Mouse (Mus musculus): Measurements from ENCODE around the gene Atp1a2. TPM values are rescaled to one million over a fixed set of nuclear protein-coding genes. Genes with fewer than 3 reads are reported as not detected.

Gene Atp1a2
- total RNA-seq, 1 experiment, result 0.31 TPM

DNA sequence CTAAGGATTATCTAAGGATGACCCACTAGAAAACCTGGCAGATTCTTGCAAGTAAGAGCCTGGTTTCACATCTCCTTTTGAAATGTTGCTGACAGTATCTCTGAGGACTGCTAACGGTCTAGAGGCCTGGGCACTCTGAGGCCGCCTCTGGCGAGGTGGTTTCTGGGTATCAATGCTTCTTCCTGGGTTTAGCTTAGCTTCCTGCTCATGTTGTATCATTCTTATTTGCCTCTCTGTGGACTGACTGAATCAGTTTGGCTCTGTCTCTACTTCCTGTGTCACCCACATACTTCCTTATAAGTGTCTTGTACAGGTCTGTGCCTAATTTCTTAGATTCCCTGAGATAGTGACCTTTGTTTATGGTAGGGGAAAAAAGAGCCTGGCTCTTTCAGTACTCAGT lies 20.7 kb downstream of the Atp1a2 start:
- peaks cover 0 to 8% of the 10 kb centered on the region in 2 experiments; a peak in 1 of 4 replicates for H3K4me1 ChIP-seq (ENCODE audit: control insufficient read depth in 2 of 2, insufficient read depth in 2 of 2, low read length in 2 of 2, poor library complexity in 1 of 2)
- TF ChIP-seq HCFC1 (IDR thresholded peaks at IDR 0.05; ENCODE audit: borderline replicate concordance, insufficient read depth, low read length), result no peak
- TF ChIP-seq ZC3H11A (IDR thresholded peaks at IDR 0.05; ENCODE audit: borderline replicate concordance, low read depth, low read length), result no peak
- TF ChIP-seq MAFK (IDR thresholded peaks at IDR 0.05; ENCODE audit: insufficient read depth, low read depth, low read length), result no peak
- TF ChIP-seq ZNF384 (IDR thresholded peaks at IDR 0.05; ENCODE audit: low read depth, low read length), result no peak
- TF ChIP-seq CHD2 (IDR thresholded peaks at IDR 0.05; ENCODE audit: low read depth, low read length), result no peak
- H3K27ac ChIP-seq (ENCODE audit: insufficient read depth, low read depth, low read length, poor library complexity, severe bottlenecking), result no peak overlapping the region
- in situ Hi-C loops (cut with MboI; ENCODE audit: low sequenced_read_pairs in 2 of 2, unreplicated experiment in 2 of 2), result no loop called here
- no peak overlapping the region for H3K9ac ChIP-seq (ENCODE audit: insufficient read depth, low read depth, low read length, poor library complexity, severe bottlenecking)
- no peak for DNase-seq (ENCODE audit: low read depth, low spot score)
- no peaks in the 10 kb centered on the region for H3K9me3 ChIP-seq (ENCODE audit: control insufficient read depth, insufficient read depth, low read depth, low read length)
- no peak overlapping the region for H3K4me3 ChIP-seq (ENCODE audit: insufficient read depth in 1 of 2, low read depth in 1 of 2, low read length in 2 of 2, poor library complexity in 1 of 2, severe bottlenecking in 1 of 2)
- no peaks in the 10 kb centered on the region for H3K36me3 ChIP-seq (ENCODE audit: control insufficient read depth, insufficient read depth, low read length, poor library complexity, severe bottlenecking)

- H3K4me3 ChIP-seq (ENCODE audit: insufficient read depth in 1 of 2, low read depth in 1 of 2, low read length in 2 of 2, poor library complexity in 1 of 2, severe bottlenecking in 1 of 2), result no peak overlapping the region
- no peaks in the 10 kb centered on the region for H3K36me3 ChIP-seq (ENCODE audit: control insufficient read depth, insufficient read depth, low read length, poor library complexity, severe bottlenecking)
- in situ Hi-C loops (cut with MboI; ENCODE audit: low sequenced_read_pairs in 2 of 2, unreplicated experiment in 2 of 2), result no loop called here
- peaks cover 0 to 4% of the 10 kb centered on the region in 2 experiments; a peak in 1 of 4 replicates for H3K4me1 ChIP-seq (ENCODE audit: control insufficient read depth in 2 of 2, insufficient read depth in 2 of 2, low read length in 2 of 2, poor library complexity in 1 of 2)
- H3K9ac ChIP-seq (ENCODE audit: insufficient read depth, low read depth, low read length, poor library complexity, severe bottlenecking), result no peak overlapping the region
- no peaks in the 10 kb centered on the region for H3K9me3 ChIP-seq (ENCODE audit: control insufficient read depth, insufficient read depth, low read depth, low read length)
- H3K27ac ChIP-seq (ENCODE audit: insufficient read depth, low read depth, low read length, poor library complexity, severe bottlenecking), result no peak overlapping the region
- no peak for TF ChIP-seq MAFK (IDR thresholded peaks at IDR 0.05; ENCODE audit: insufficient read depth, low read depth, low read length)
- no peak for TF ChIP-seq HCFC1 (IDR thresholded peaks at IDR 0.05; ENCODE audit: borderline replicate concordance, insufficient read depth, low read length)
- TF ChIP-seq CHD2 (IDR thresholded peaks at IDR 0.05; ENCODE audit: low read depth, low read length), result no peak
- TF ChIP-seq ZC3H11A (IDR thresholded peaks at IDR 0.05; ENCODE audit: borderline replicate concordance, low read depth, low read length), result no peak
- DNase-seq (ENCODE audit: low read depth, low spot score), result peak; percentile 7
These were observed 23.3 kb downstream of the Atp1a2 start for GRCm38 (mm10) chr1:172274547-172274946.

DNA sequence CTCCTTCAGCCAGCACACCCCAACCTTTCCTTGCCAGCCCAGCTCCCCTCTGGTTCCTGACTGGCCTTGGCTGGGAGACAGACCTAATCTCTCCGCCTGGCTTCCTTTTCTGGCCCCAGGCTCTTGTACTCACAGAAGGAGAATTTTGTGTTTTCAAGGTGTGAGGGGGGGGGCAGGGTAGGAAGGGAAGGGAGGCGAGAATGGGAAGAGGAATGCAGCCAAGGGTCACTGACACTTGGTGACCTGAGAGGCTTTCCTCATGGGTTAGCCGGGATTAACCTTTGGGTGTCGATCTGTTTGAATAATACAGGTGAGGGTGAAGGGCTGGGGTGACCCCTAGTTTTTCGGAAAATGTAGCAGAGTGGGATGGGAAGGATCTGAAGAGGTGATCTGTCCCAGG lies 23.7 kb downstream of the Atp1a2 start:
- no peak overlapping the region for H3K4me3 ChIP-seq (ENCODE audit: insufficient read depth in 1 of 2, low read depth in 1 of 2, low read length in 2 of 2, poor library complexity in 1 of 2, severe bottlenecking in 1 of 2)
- H3K4me1 ChIP-seq (ENCODE audit: control insufficient read depth in 2 of 2, insufficient read depth in 2 of 2, low read length in 2 of 2, poor library complexity in 1 of 2), result peaks cover 0 to 4% of the 10 kb centered on the region in 2 experiments; a peak in 1 of 4 replicates
- no peak overlapping the region for H3K27ac ChIP-seq (ENCODE audit: insufficient read depth, low read depth, low read length, poor library complexity, severe bottlenecking)
- no peaks in the 10 kb centered on the region for H3K9me3 ChIP-seq (ENCODE audit: control insufficient read depth, insufficient read depth, low read depth, low read length)
- in situ Hi-C loops (cut with MboI; ENCODE audit: low sequenced_read_pairs in 2 of 2, unreplicated experiment in 2 of 2), result no loop called here
- H3K9ac ChIP-seq (ENCODE audit: insufficient read depth, low read depth, low read length, poor library complexity, severe bottlenecking), result no peak overlapping the region
- DNase-seq (ENCODE audit: low read depth, low spot score), result no peak
- TF ChIP-seq CHD2 (IDR thresholded peaks at IDR 0.05; ENCODE audit: low read depth, low read length) (no peak), ZC3H11A (IDR thresholded peaks at IDR 0.05; ENCODE audit: borderline replicate concordance, low read depth, low read length) (no peak), HCFC1 (IDR thresholded peaks at IDR 0.05; ENCODE audit: borderline replicate concordance, insufficient read depth, low read length) (no peak), ZNF384 (IDR thresholded peaks at IDR 0.05; ENCODE audit: low read depth, low read length) (no peak), MAFK (IDR thresholded peaks at IDR 0.05; ENCODE audit: insufficient read depth, low read depth, low read length) (no peak)
- no peaks in the 10 kb centered on the region for H3K36me3 ChIP-seq (ENCODE audit: control insufficient read depth, insufficient read depth, low read length, poor library complexity, severe bottlenecking)

DNA sequence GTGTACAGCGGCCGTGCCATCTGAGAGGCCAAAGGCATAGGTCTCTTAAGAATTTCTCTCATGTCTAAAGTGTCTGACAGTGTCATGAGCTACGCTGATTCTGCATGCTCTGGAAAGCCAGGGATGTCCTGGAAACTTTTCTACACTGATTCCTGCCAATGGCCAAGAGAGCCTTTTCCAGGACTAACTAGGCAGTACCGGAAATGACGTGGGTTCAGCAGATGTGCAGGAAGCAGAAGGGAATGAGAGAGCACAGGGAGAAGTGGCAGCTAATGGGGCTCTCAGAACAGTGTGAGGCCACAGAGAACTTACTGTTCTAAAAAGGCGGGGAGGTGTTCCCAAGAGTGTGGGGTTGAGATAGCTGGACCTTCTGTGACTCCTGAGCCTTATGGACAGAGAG lies 24.5 kb downstream of the Atp1a2 start:
- Histone ChIP-seq H3K36me3 (ENCODE audit: control insufficient read depth, insufficient read depth, low read length, poor library complexity, severe bottlenecking) (no peaks in the 10 kb centered on the region), H3K9ac (ENCODE audit: insufficient read depth, low read depth, low read length, poor library complexity, severe bottlenecking) (no peak overlapping the region), H3K4me1 (ENCODE audit: control insufficient read depth in 2 of 2, insufficient read depth in 2 of 2, low read length in 2 of 2, poor library complexity in 1 of 2) (peaks cover 0 to 4% of the 10 kb centered on the region in 2 experiments; a peak in 1 of 4 replicates), H3K9me3 (ENCODE audit: control insufficient read depth, insufficient read depth, low read depth, low read length) (no peaks in the 10 kb centered on the region), H3K4me3 (ENCODE audit: insufficient read depth in 1 of 2, low read depth in 1 of 2, low read length in 2 of 2, poor library complexity in 1 of 2, severe bottlenecking in 1 of 2) (no peak overlapping the region), H3K27ac (ENCODE audit: insufficient read depth, low read depth, low read length, poor library complexity, severe bottlenecking) (no peak overlapping the region)
- no peak for TF ChIP-seq MAFK (IDR thresholded peaks at IDR 0.05; ENCODE audit: insufficient read depth, low read depth, low read length)
- no peak for TF ChIP-seq ZC3H11A (IDR thresholded peaks at IDR 0.05; ENCODE audit: borderline replicate concordance, low read depth, low read length)
- no peak for TF ChIP-seq ZNF384 (IDR thresholded peaks at IDR 0.05; ENCODE audit: low read depth, low read length)
- TF ChIP-seq HCFC1 (IDR thresholded peaks at IDR 0.05; ENCODE audit: borderline replicate concordance, insufficient read depth, low read length), result no peak
- no peak for TF ChIP-seq CHD2 (IDR thresholded peaks at IDR 0.05; ENCODE audit: low read depth, low read length)
- no peak for DNase-seq (ENCODE audit: low read depth, low spot score)
- in situ Hi-C loops (cut with MboI; ENCODE audit: low sequenced_read_pairs in 2 of 2, unreplicated experiment in 2 of 2), result no loop called here

DNA sequence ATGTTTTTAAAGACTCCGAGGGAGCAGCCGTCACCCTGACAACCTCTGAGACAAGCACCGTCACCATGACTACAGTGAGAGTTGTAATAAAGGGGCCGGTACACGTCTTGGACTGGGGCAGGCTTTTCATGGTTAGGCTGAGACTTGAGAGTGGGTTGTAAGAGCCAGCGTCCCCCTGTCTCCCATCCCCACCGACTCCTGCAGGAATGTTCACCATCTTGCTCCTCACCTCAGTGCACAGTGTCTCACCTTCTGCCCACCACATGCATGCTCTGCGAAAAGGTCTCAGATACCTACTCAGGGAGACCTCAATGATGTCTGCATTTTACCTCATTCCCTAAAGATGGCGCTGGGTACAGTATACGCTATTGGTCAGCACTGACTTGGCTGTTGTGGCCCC lies 26.1 kb downstream of the Atp1a2 start:
- H3K36me3 ChIP-seq (ENCODE audit: control insufficient read depth, insufficient read depth, low read length, poor library complexity, severe bottlenecking), result no peaks in the 10 kb centered on the region
- no peak overlapping the region for H3K9ac ChIP-seq (ENCODE audit: insufficient read depth, low read depth, low read length, poor library complexity, severe bottlenecking)
- DNase-seq (ENCODE audit: low read depth, low spot score), result no peak
- no peaks in the 10 kb centered on the region for H3K9me3 ChIP-seq (ENCODE audit: control insufficient read depth, insufficient read depth, low read depth, low read length)
- TF ChIP-seq MAFK (IDR thresholded peaks at IDR 0.05; ENCODE audit: insufficient read depth, low read depth, low read length) (no peak), CHD2 (IDR thresholded peaks at IDR 0.05; ENCODE audit: low read depth, low read length) (no peak), HCFC1 (IDR thresholded peaks at IDR 0.05; ENCODE audit: borderline replicate concordance, insufficient read depth, low read length) (no peak), ZC3H11A (IDR thresholded peaks at IDR 0.05; ENCODE audit: borderline replicate concordance, low read depth, low read length) (no peak), ZNF384 (IDR thresholded peaks at IDR 0.05; ENCODE audit: low read depth, low read length) (no peak)
- in situ Hi-C loops (cut with MboI; ENCODE audit: low sequenced_read_pairs in 2 of 2, unreplicated experiment in 2 of 2), result no loop called here
- no peak overlapping the region for H3K4me3 ChIP-seq (ENCODE audit: insufficient read depth in 1 of 2, low read depth in 1 of 2, low read length in 2 of 2, poor library complexity in 1 of 2, severe bottlenecking in 1 of 2)
- no peak overlapping the region for H3K27ac ChIP-seq (ENCODE audit: insufficient read depth, low read depth, low read length, poor library complexity, severe bottlenecking)
- peaks cover 0 to 4% of the 10 kb centered on the region in 2 experiments; a peak in 1 of 4 replicates for H3K4me1 ChIP-seq (ENCODE audit: control insufficient read depth in 2 of 2, insufficient read depth in 2 of 2, low read length in 2 of 2, poor library complexity in 1 of 2)

Data from ES-E14 (cell line).